Mouse (Mus musculus): ENCODE measurements around the gene Rab25. TPM values are rescaled to one million over a fixed set of nuclear protein-coding genes. Genes with fewer than 3 reads are reported as not detected.

Gene Rab25
- polyA plus RNA-seq, 1 experiment from 2014 or later, result 1.1 TPM

DNA sequence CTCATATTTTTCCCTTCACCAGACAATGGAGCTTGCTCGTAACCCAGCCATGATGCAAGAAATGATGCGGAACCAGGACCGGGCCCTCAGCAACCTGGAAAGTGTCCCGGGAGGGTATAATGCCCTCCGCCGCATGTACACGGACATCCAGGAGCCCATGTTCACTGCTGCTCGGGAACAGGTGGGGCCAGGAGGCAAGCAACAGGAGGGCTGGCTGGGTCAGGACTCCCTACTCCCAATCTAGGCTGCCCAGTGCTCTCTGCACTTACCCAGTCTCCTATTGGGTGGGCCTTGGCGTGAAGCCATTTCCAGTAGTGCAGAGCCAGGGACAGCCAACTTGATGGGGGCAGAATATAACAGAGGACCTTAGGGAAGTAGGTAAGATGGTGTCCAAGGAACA is 11.5 kb upstream of the Rab25 start:
- no peak overlapping the region for H3K4me3 ChIP-seq (ENCODE audit: low read depth, low read length)
- 86% methylated on average over 9 of the region's 9 CpGs for WGBS (ENCODE audit: insufficient replicate concordance)
- H3K27ac ChIP-seq (ENCODE audit: low read length), result no peak overlapping the region
- H3K9ac ChIP-seq (ENCODE audit: low read depth, low read length), result no peak overlapping the region
- H3K4me2 ChIP-seq (ENCODE audit: low read depth, low read length), result no peak overlapping the region
- no peaks in the 10 kb centered on the region for H3K9me3 ChIP-seq (replicated peaks; ENCODE audit: control insufficient read depth, low read length)
- peaks cover 9% of the 10 kb centered on the region for H3K4me1 ChIP-seq (ENCODE audit: control insufficient read depth, low read depth, low read length)
- no peaks in the 10 kb centered on the region for H3K27me3 ChIP-seq (ENCODE audit: control insufficient read depth, insufficient read depth, low read depth, low read length)
- peaks cover 32% of the 10 kb centered on the region for H3K36me3 ChIP-seq (ENCODE audit: control insufficient read depth, insufficient read depth)
- ATAC-seq (ENCODE audit: low read depth), result no peak

DNA sequence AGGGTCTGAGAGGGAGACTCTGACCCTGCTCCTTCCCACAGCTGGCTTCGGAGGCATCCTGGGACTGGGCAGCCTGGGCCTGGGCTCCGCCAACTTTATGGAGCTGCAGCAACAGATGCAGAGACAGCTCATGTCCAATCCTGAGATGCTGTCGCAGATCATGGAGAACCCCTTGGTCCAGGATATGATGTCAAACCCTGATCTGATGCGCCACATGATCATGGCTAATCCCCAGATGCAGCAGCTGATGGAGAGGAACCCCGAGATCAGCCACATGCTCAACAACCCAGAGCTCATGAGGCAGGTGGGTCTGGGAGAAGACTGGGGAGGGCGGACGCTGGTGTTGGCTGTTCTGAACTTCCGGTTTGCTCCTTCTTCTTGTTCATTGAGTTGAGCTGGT is 8.5 kb upstream of the Rab25 start:
- no peaks in the 10 kb centered on the region for H3K9me3 ChIP-seq (replicated peaks; ENCODE audit: control insufficient read depth, low read length)
- H3K4me1 ChIP-seq (ENCODE audit: control insufficient read depth, low read depth, low read length), result peaks cover 25% of the 10 kb centered on the region
- ATAC-seq (ENCODE audit: low read depth), result no peak
- H3K9ac ChIP-seq (ENCODE audit: low read depth, low read length), result no peak overlapping the region
- whole genome bisulfite sequencing (ENCODE audit: insufficient replicate concordance), result 91% methylated on average over 8 of the region's 8 CpGs
- peaks cover 27% of the 10 kb centered on the region for H3K36me3 ChIP-seq (ENCODE audit: control insufficient read depth, insufficient read depth)
- no peaks in the 10 kb centered on the region for H3K27me3 ChIP-seq (ENCODE audit: control insufficient read depth, insufficient read depth, low read depth, low read length)
- H3K4me3 ChIP-seq (ENCODE audit: low read depth, low read length), result no peak overlapping the region
- H3K4me2 ChIP-seq (ENCODE audit: low read depth, low read length), result no peak overlapping the region
- no peak overlapping the region for H3K27ac ChIP-seq (ENCODE audit: low read length)

DNA sequence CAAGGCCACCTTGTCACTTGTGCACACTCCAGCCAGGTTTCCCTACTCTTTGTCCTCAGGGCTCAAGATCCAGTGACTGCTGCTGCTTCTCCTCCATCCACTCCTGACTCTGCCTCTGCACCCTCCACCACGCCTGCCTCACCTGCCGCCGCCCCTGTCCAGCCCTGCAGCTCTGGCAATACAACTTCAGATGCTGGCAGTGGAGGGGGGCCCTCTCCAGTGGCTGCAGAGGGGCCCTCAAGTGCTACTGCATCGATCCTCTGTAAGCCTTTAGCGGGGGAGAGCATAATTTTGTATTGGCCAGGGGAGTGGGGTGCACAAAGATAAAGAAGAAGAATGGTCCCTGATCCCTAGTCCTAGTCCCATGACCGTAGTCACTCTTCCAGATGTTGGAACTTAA is 7.6 kb upstream of the Rab25 start:
- no peak for ATAC-seq (ENCODE audit: low read depth)
- no peak overlapping the region for H3K9ac ChIP-seq (ENCODE audit: low read depth, low read length)
- no peak overlapping the region for H3K4me2 ChIP-seq (ENCODE audit: low read depth, low read length)
- no peak overlapping the region for H3K4me3 ChIP-seq (ENCODE audit: low read depth, low read length)
- H3K27me3 ChIP-seq (ENCODE audit: control insufficient read depth, insufficient read depth, low read depth, low read length), result no peaks in the 10 kb centered on the region
- peaks cover 22% of the 10 kb centered on the region for H3K36me3 ChIP-seq (ENCODE audit: control insufficient read depth, insufficient read depth)
- peaks cover 30% of the 10 kb centered on the region for H3K4me1 ChIP-seq (ENCODE audit: control insufficient read depth, low read depth, low read length)
- no peak overlapping the region for H3K27ac ChIP-seq (ENCODE audit: low read length)
- H3K9me3 ChIP-seq (replicated peaks; ENCODE audit: control insufficient read depth, low read length), result no peaks in the 10 kb centered on the region
- WGBS (ENCODE audit: insufficient replicate concordance), result 82% methylated on average over 6 of the region's 6 CpGs

DNA sequence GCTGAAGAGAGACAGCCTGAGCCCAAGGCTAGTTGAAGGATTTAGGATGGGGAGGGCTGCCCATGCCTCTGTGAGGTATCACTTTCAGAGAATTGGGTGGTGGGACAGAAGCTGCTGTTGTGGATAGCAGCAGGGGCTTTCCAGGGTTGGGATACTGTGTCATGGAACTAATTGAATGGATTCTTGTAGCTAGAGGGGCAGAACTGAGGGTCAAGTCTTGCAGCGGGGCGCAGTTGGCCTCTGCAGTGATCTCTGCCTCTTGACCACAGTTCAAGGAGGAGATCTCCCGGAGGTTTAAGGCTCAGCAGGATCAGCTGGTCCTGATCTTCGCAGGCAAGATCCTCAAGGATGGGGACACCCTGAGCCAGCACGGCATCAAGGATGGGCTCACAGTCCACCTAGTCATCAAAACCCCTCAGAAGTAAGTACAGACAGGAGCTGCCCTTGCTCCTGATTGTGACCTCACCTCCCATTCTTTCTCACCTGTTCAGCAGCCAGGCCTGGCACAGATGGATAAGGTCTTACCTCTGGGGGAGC is 7.0 kb upstream of the Rab25 start:
- Histone ChIP-seq H3K4me3 (ENCODE audit: low read depth, low read length) (no peak overlapping the region), H3K36me3 (ENCODE audit: control insufficient read depth, insufficient read depth) (peaks cover 16% of the 10 kb centered on the region), H3K9me3 (replicated peaks; ENCODE audit: control insufficient read depth, low read length) (no peaks in the 10 kb centered on the region), H3K27me3 (ENCODE audit: control insufficient read depth, insufficient read depth, low read depth, low read length) (no peaks in the 10 kb centered on the region), H3K27ac (ENCODE audit: low read length) (no peak overlapping the region), H3K9ac (ENCODE audit: low read depth, low read length) (no peak overlapping the region), H3K4me1 (ENCODE audit: control insufficient read depth, low read depth, low read length) (peaks cover 30% of the 10 kb centered on the region), H3K4me2 (ENCODE audit: low read depth, low read length) (0 out of 2 replicates have a peak overlapping the region, but pooled peaks have one; percentile 99)
- WGBS (ENCODE audit: insufficient replicate concordance), result 86% methylated on average over 5 of the region's 5 CpGs
- no peak for ATAC-seq (ENCODE audit: low read depth)

DNA sequence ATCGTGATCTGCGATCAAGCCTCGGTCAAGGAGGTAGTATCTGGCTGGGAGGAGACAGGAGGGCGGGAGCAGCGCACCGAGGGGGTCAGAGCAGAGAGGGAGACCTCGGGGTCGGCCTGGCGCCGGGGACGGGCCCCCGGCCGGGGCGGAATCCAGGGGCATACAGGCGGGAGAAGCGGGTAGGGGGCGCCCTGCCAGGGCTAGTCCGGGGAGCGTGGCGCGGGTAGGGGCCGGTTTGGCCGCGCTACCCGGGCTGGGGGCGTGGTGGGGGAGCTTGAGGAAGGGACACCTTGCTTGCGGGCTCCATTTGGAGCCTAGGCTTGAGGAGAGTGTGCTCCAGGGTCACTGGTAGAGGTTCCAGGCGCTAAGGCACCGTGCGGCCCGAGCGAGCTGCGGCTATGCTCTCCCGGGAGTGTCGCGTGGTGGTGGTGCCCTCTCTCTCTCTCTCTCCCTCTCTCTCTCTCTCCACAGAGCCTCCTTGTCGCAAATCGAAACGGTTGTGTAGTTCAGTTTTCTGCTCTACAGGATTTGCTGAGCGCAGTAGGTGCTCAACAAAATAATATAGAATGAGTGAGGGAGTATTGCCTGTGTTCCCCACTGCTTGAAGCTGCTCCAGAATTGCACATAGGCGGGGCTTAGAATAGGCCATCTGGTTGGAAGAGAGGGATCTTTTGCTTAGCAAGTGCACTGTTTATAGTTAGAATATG is 5.9 kb upstream of the Rab25 start:
- Histone ChIP-seq H3K9ac (ENCODE audit: low read depth, low read length) (peak overlapping the region; percentile 92), H3K4me2 (ENCODE audit: low read depth, low read length) (peak overlapping the region; percentile 99), H3K27me3 (ENCODE audit: control insufficient read depth, insufficient read depth, low read depth, low read length) (no peaks in the 10 kb centered on the region), H3K4me3 (ENCODE audit: low read depth, low read length) (peak overlapping the region; percentile 95), H3K27ac (ENCODE audit: low read length) (peak overlapping the region; percentile 92), H3K4me1 (ENCODE audit: control insufficient read depth, low read depth, low read length) (peaks cover 30% of the 10 kb centered on the region), H3K9me3 (replicated peaks; ENCODE audit: control insufficient read depth, low read length) (no peaks in the 10 kb centered on the region), H3K36me3 (ENCODE audit: control insufficient read depth, insufficient read depth) (peaks cover 7% of the 10 kb centered on the region)
- peak; percentile 7 for ATAC-seq (ENCODE audit: low read depth)
- WGBS (ENCODE audit: insufficient replicate concordance), result under 1% methylated on average over 39 of the region's 41 CpGs

DNA sequence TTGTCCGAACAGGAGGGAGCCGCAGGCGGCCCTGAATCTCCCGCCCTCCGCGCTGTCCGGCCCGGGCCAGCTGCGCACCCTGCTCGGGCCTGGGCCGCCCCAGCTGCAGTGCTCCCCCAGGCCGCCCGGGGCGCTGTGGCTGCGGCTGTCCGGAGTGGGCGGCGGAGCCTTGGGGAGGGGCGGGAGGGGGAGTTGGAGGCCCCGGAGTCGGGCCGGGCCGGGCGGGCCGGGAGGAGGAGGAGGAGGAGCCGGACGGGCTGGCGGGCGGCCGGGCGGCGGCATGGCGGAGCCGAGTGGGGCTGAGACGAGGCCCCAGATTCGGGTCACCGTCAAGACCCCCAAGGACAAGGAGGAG is 5.4 kb upstream of the Rab25 start, which contains the start of gene Ubqln4:
Gene Ubqln4, plus strand, starts transcription at position 234 of the 355 bp plus-strand sequence.
- Histone ChIP-seq H3K27me3 (ENCODE audit: control insufficient read depth, insufficient read depth, low read depth, low read length) (no peaks in the 10 kb centered on the region), H3K9me3 (replicated peaks; ENCODE audit: control insufficient read depth, low read length) (no peaks in the 10 kb centered on the region), H3K4me3 (ENCODE audit: low read depth, low read length) (peak within 1 kb of the TSS; percentile 95), H3K36me3 (ENCODE audit: control insufficient read depth, insufficient read depth) (peaks cover 7% of the 10 kb centered on the region), H3K4me1 (ENCODE audit: control insufficient read depth, low read depth, low read length) (peaks cover 30% of the 10 kb centered on the region), H3K4me2 (ENCODE audit: low read depth, low read length) (peak within 1 kb of the TSS; percentile 99), H3K27ac (ENCODE audit: low read length) (peak within 1 kb of the TSS; percentile 92), H3K9ac (ENCODE audit: low read depth, low read length) (peak within 1 kb of the TSS; percentile 92)
- ATAC-seq (ENCODE audit: low read depth), result peak; percentile 83
- under 1% methylated on average over 26 of the region's 37 CpGs for WGBS (ENCODE audit: insufficient replicate concordance)

DNA sequence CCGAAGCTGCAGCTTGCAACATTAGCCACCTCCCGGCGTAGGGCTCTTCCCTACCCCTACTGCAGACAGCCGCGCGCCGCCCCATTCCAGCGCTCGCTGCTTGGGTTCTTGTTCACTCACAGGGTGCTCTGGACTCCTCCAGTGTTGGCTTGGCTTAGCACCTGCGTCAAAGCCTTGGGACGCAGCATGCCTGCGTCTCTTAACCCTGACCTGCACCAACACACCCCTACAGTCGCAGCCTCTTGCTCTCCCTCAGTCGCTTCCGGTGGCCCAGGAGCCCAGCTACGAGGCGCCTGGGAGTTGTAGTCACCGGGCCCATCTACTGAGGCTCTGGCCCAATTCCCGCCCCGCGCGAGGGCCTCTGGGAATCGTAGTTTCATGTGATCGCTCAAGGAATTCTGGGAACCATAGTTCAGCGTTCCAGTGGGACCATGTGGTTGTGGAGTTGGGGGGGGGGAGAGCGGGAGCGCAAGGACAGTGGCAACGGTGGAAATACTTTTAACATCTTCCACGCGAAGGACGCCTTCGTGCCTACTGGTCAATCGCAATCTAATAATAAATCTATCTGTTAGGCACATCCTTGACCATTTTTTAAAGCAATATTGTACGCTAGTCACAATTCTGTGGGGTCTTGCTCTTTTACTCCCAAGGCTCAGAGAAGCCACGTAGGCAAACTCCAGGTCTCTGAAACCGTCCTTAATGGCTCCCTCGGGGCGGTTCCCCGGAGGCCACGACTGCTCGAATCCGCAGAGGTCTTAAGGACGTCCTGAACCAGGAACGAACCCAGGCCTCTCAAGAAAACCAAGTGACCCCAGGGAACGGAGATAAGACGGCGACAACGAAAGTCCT is 4.8 kb upstream of the Rab25 start, which contains the start of gene Lamtor2:
Gene Lamtor2, minus strand, starts transcription at position 399 of the 849 bp plus-strand sequence.
- Histone ChIP-seq H3K36me3 (ENCODE audit: control insufficient read depth, insufficient read depth) (peaks cover 7% of the 10 kb centered on the region), H3K9me3 (replicated peaks; ENCODE audit: control insufficient read depth, low read length) (no peaks in the 10 kb centered on the region), H3K27me3 (ENCODE audit: control insufficient read depth, insufficient read depth, low read depth, low read length) (no peaks in the 10 kb centered on the region), H3K4me1 (ENCODE audit: control insufficient read depth, low read depth, low read length) (peaks cover 30% of the 10 kb centered on the region), H3K4me2 (ENCODE audit: low read depth, low read length) (peak within 1 kb of the TSS; percentile 99), H3K4me3 (ENCODE audit: low read depth, low read length) (peak within 1 kb of the TSS; percentile 95), H3K9ac (ENCODE audit: low read depth, low read length) (peak within 1 kb of the TSS; percentile 92), H3K27ac (ENCODE audit: low read length) (peak within 1 kb of the TSS; percentile 92)
- WGBS (ENCODE audit: insufficient replicate concordance), result under 1% methylated on average over 48 of the region's 48 CpGs
- peak; percentile 89 for ATAC-seq (ENCODE audit: low read depth)

DNA sequence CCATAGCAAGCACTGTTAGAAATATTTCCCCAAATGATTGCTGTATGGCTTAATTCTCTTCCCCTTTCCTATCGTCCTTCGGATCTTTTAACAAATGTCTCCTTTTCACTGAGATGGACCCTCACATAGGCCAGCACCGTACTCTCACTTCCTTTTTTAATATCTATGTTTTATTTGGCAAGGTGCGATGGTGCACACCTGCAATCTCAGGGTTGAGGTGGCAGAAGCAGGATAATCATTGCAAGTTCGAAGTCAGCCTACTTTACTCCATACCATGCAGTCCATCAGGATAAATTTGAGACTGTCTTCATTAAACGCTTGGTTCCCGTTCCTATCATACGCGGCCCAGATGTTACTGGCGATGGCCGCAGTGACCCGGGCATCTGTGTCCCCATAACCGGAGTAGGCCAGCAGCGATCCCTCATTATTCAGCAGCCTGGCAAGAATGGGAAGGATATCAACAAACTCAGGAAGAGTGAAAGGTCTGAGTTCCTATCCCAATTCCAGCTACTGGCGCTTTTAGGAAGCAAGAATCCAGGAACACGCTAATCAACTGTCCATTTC is 4.1 kb upstream of the Rab25 start:
- H3K4me3 ChIP-seq (ENCODE audit: low read depth, low read length), result peak overlapping the region; percentile 95
- 9% methylated on average over 16 of the region's 16 CpGs for WGBS (ENCODE audit: insufficient replicate concordance)
- peaks cover 7% of the 10 kb centered on the region for H3K36me3 ChIP-seq (ENCODE audit: control insufficient read depth, insufficient read depth)
- peak overlapping the region; percentile 99 for H3K4me2 ChIP-seq (ENCODE audit: low read depth, low read length)
- peak overlapping the region; percentile 89 for H3K27ac ChIP-seq (ENCODE audit: low read length)
- H3K9ac ChIP-seq (ENCODE audit: low read depth, low read length), result peak overlapping the region; percentile 92
- H3K4me1 ChIP-seq (ENCODE audit: control insufficient read depth, low read depth, low read length), result peaks cover 31% of the 10 kb centered on the region
- no peaks in the 10 kb centered on the region for H3K9me3 ChIP-seq (replicated peaks; ENCODE audit: control insufficient read depth, low read length)
- no peaks in the 10 kb centered on the region for H3K27me3 ChIP-seq (ENCODE audit: control insufficient read depth, insufficient read depth, low read depth, low read length)
- ATAC-seq (ENCODE audit: low read depth), result no peak

Measured in liver, embryonic 16.5 days (tissue).